Mouse (Mus musculus) MEL (cell line): ENCODE data around the gene Nuak2. TPM values are rescaled to one million over a fixed set of nuclear protein-coding genes. Genes with fewer than 3 reads are reported as not detected.

Experiments
- DNase-seq: peaks from one replicate; pipeline ENCODE4 v3.0.0; 2011; ENCODE audit warnings: low read depth, low spot score
- H3K27ac ChIP-seq: 2 replicates; pipeline ENCODE4 v1.5.1; 2012; ENCODE audit warnings: low read depth, mild to moderate bottlenecking, control low read depth, low read length, moderate library complexity; ENCODE audit not compliant: control insufficient read depth
- H3K27me3 ChIP-seq, 2 experiments: fragments of 150-350 bp in 1 of 2; sonication (generic) in 1 of 2; 2 replicates each; pipeline ENCODE4 v1.6.1; 2012; ENCODE audit warnings: low read length in 2 of 2, mild to moderate bottlenecking in 2 of 2, improper control_type of control experiment in 1 of 2, moderate library complexity in 1 of 2; ENCODE audit not compliant: insufficient read depth in 2 of 2, control insufficient read depth in 1 of 2
- H3K36me3 ChIP-seq, 2 experiments: 2 replicates each; pipeline ENCODE4 v1.6.1; 2012 to 2014; ENCODE audit warnings: low read length in 2 of 2, improper control_type of control experiment in 1 of 2, inconsistent platforms in 1 of 2, mild to moderate bottlenecking in 1 of 2; ENCODE audit not compliant: insufficient read depth in 2 of 2, control insufficient read depth in 1 of 2
- H3K4me1 ChIP-seq, 2 experiments: fragments of 150-350 bp in 1 of 2; sonication (generic) in 1 of 2; 2 replicates each; pipeline ENCODE4 v1.6.1; 2012; ENCODE audit warnings: low read length in 2 of 2, improper control_type of control experiment in 1 of 2, mild to moderate bottlenecking in 1 of 2; ENCODE audit not compliant: insufficient read depth in 2 of 2, control insufficient read depth in 1 of 2
- H3K4me3 ChIP-seq, 2 experiments: fragments of 150-350 bp in 1 of 2; sonication (generic) in 1 of 2; 2 replicates each; pipeline ENCODE4 v1.5.1; 2012; ENCODE audit warnings: low read depth in 2 of 2, low read length in 2 of 2, mild to moderate bottlenecking in 2 of 2, moderate library complexity in 2 of 2, control low read depth in 1 of 2, improper control_type of control experiment in 1 of 2; ENCODE audit not compliant: control insufficient read depth in 1 of 2, insufficient read depth in 1 of 2
- H3K79me2 ChIP-seq: 2 replicates; pipeline ENCODE4 v1.6.1; 2012; ENCODE audit warnings: mild to moderate bottlenecking, low read length, moderate library complexity; ENCODE audit not compliant: control insufficient read depth, poor library complexity, insufficient read depth
- H3K9ac ChIP-seq: 2 replicates; pipeline ENCODE4 v1.6.1; 2012; ENCODE audit warnings: low read depth, mild to moderate bottlenecking, control low read depth, low read length, moderate library complexity; ENCODE audit not compliant: control insufficient read depth, poor library complexity, severe bottlenecking
- H3K9me3 ChIP-seq: fragments of 150-350 bp; sonication (generic); replicated peaks from 2 replicates; pipeline ENCODE4 v1.6.1; 2012; ENCODE audit warnings: mild to moderate bottlenecking, low read length, improper control_type of control experiment, moderate library complexity; ENCODE audit not compliant: insufficient read depth
- CHD1 ChIP-seq: IDR thresholded peaks from 2 replicates; pipeline ENCODE4 v1.6.1; 2012; ENCODE audit warnings: low read depth, mild to moderate bottlenecking, inconsistent platforms, low read length, improper control_type of control experiment
- CHD2 ChIP-seq: IDR thresholded peaks from 2 replicates; pipeline ENCODE4 v1.6.1; 2011; ENCODE audit warnings: low read length, improper control_type of control experiment
- CTCF ChIP-seq, 3 experiments: IDR thresholded peaks in 2 of 3; conservative IDR thresholded peaks in 1 of 3; 2 replicates each; pipeline ENCODE4 v1.5.1; 2011 to 2012; ENCODE audit warnings: low read length in 3 of 3, low read depth in 2 of 3, mild to moderate bottlenecking in 2 of 3, improper control_type of control experiment in 1 of 3, inconsistent platforms in 1 of 3, mixed read lengths in 1 of 3, moderate library complexity in 1 of 3; ENCODE audit not compliant: control insufficient read depth in 1 of 3, insufficient read depth in 1 of 3, poor library complexity in 1 of 3, severe bottlenecking in 1 of 3
- E2F4 ChIP-seq: IDR thresholded peaks from 2 replicates; pipeline ENCODE4 v1.6.1; 2011; ENCODE audit warnings: low read depth, low read length, improper control_type of control experiment, borderline replicate concordance
- ELF1 ChIP-seq: IDR thresholded peaks from 2 replicates; pipeline ENCODE4 v1.6.1; 2014; ENCODE audit warnings: low read depth, mild to moderate bottlenecking, inconsistent platforms, low read length, improper control_type of control experiment, moderate library complexity
- EP300 ChIP-seq, 2 experiments: IDR thresholded peaks; 2 replicates each; pipeline ENCODE4 v1.6.1; 2011; ENCODE audit warnings: improper control_type of control experiment in 2 of 2, low read length in 2 of 2, low read depth in 1 of 2, mild to moderate bottlenecking in 1 of 2
- ETS1 ChIP-seq: IDR thresholded peaks from 2 replicates; pipeline ENCODE4 v1.6.1; 2012; ENCODE audit warnings: low read depth, mild to moderate bottlenecking, inconsistent platforms, low read length, improper control_type of control experiment, moderate library complexity
- GABPA ChIP-seq: IDR thresholded peaks from 2 replicates; pipeline ENCODE4 v1.6.1; 2012; ENCODE audit warnings: low read depth, mild to moderate bottlenecking, inconsistent platforms, low read length, improper control_type of control experiment, moderate library complexity
- HCFC1 ChIP-seq: IDR thresholded peaks from 2 replicates; pipeline ENCODE4 v1.6.1; 2012; ENCODE audit warnings: low read depth, mild to moderate bottlenecking, inconsistent platforms, low read length, improper control_type of control experiment, moderate library complexity
- KAT2A ChIP-seq: conservative IDR thresholded peaks from 2 replicates; pipeline ENCODE4 v1.6.1; 2012; ENCODE audit warnings: low read depth, low read length, improper control_type of control experiment, inconsistent platforms
- MAX ChIP-seq: IDR thresholded peaks from 2 replicates; pipeline ENCODE4 v1.6.1; 2011; ENCODE audit warnings: low read length, improper control_type of control experiment
- MEF2A ChIP-seq: IDR thresholded peaks from 2 replicates; pipeline ENCODE4 v1.6.1; 2014; ENCODE audit warnings: low read depth, mild to moderate bottlenecking, inconsistent platforms, low read length, improper control_type of control experiment; ENCODE audit not compliant: poor library complexity, insufficient replicate concordance, severe bottlenecking; ENCODE audit errors: extremely low read depth
- MXI1 ChIP-seq: IDR thresholded peaks from 2 replicates; pipeline ENCODE4 v1.6.1; 2011; ENCODE audit warnings: mild to moderate bottlenecking, low read depth, low read length, improper control_type of control experiment
- MYC ChIP-seq: IDR thresholded peaks from 2 replicates; pipeline ENCODE4 v1.6.1; 2011; ENCODE audit warnings: low read depth, mild to moderate bottlenecking, low read length, improper control_type of control experiment, moderate library complexity
- NELFE ChIP-seq: IDR thresholded peaks from 2 replicates; pipeline ENCODE4 v1.6.1; 2011; ENCODE audit warnings: low read depth, low read length, improper control_type of control experiment
- NRF1 ChIP-seq: IDR thresholded peaks from 2 replicates; pipeline ENCODE4 v1.6.1; 2014; ENCODE audit warnings: low read depth, mild to moderate bottlenecking, inconsistent platforms, low read length, improper control_type of control experiment, moderate library complexity; ENCODE audit not compliant: poor library complexity, insufficient read depth, severe bottlenecking
- POLR2A ChIP-seq, 2 experiments: IDR thresholded peaks; 2 replicates each; pipeline ENCODE4 v1.6.1; 2011 to 2012; ENCODE audit warnings: low read length in 2 of 2, mild to moderate bottlenecking in 2 of 2, control low read depth in 1 of 2, improper control_type of control experiment in 1 of 2, low read depth in 1 of 2, moderate library complexity in 1 of 2; ENCODE audit not compliant: control insufficient read depth in 1 of 2, insufficient read depth in 1 of 2, poor library complexity in 1 of 2
- POLR2AphosphoS2 ChIP-seq: IDR thresholded peaks from 2 replicates; pipeline ENCODE4 v1.6.1; 2011; ENCODE audit warnings: low read length, improper control_type of control experiment
- POLR2AphosphoS5 ChIP-seq: IDR thresholded peaks from 2 replicates; pipeline ENCODE4 v1.6.1; 2012; ENCODE audit warnings: low read depth, borderline replicate concordance, mild to moderate bottlenecking, inconsistent platforms, low read length, moderate library complexity, mixed read lengths
- RAD21 ChIP-seq: IDR thresholded peaks from 2 replicates; pipeline ENCODE4 v1.6.1; 2011; ENCODE audit warnings: mild to moderate bottlenecking, low read depth, low read length, improper control_type of control experiment
- RCOR1 ChIP-seq: IDR thresholded peaks from 2 replicates; pipeline ENCODE4 v1.6.1; 2012; ENCODE audit warnings: low read depth, mild to moderate bottlenecking, inconsistent platforms, low read length, improper control_type of control experiment
- SIN3A ChIP-seq: IDR thresholded peaks from 2 replicates; pipeline ENCODE4 v1.6.1; 2012; ENCODE audit warnings: low read length, improper control_type of control experiment, inconsistent platforms
- TAL1 ChIP-seq: IDR thresholded peaks from 2 replicates; pipeline ENCODE4 v1.6.1; 2012; ENCODE audit warnings: mild to moderate bottlenecking, inconsistent platforms, low read length, moderate library complexity, mixed read lengths
- TBP ChIP-seq: IDR thresholded peaks from 2 replicates; pipeline ENCODE4 v1.8.0; 2011; ENCODE audit warnings: low read depth, low read length, improper control_type of control experiment
- UBTF ChIP-seq: IDR thresholded peaks from 2 replicates; pipeline ENCODE4 v1.6.1; 2012; ENCODE audit warnings: low read depth, mild to moderate bottlenecking, inconsistent platforms, low read length, improper control_type of control experiment, moderate library complexity, borderline replicate concordance; ENCODE audit not compliant: insufficient read depth
- USF2 ChIP-seq, 2 experiments: IDR thresholded peaks; 2 replicates each; pipeline ENCODE4 v1.6.1; 2011 to 2012; ENCODE audit warnings: improper control_type of control experiment in 2 of 2, low read length in 2 of 2, borderline replicate concordance in 1 of 2, inconsistent platforms in 1 of 2, low read depth in 1 of 2, mild to moderate bottlenecking in 1 of 2; ENCODE audit not compliant: insufficient read depth in 1 of 2
- ZKSCAN1 ChIP-seq: IDR thresholded peaks from 2 replicates; pipeline ENCODE4 v1.6.1; 2012; ENCODE audit warnings: low read depth, mild to moderate bottlenecking, inconsistent platforms, low read length, improper control_type of control experiment, moderate library complexity
- ZMIZ1 ChIP-seq: IDR thresholded peaks from 2 replicates; pipeline ENCODE4 v1.6.1; 2012; ENCODE audit warnings: low read depth, mild to moderate bottlenecking, inconsistent platforms, low read length, improper control_type of control experiment, moderate library complexity
- polyA plus RNA-seq, 2 experiments: library from polyadenylated mRNA; stranded (reverse) in 1 of 2; unstranded in 1 of 2; fragments of >175 nt in 1 of 2; fragments of >200 nt in 1 of 2; gene quantifications; 2 replicates each; pipeline versions ENCODE4 v1.2.1 to v1.2.4; 2012; ENCODE audit warnings: low replicate concordance in 2 of 2, low read depth in 1 of 2; ENCODE audit not compliant: insufficient read length in 2 of 2, insufficient read depth in 1 of 2, missing spikeins in 1 of 2
- total RNA-seq: library from RNA; depleted of rRNA; stranded (reverse); fragments of 300-350 nt; gene quantifications from 2 replicates; pipeline ENCODE4 v1.2.3, GENCODE M21; 2012

The Nuak2 gene
- total and polyA plus RNA-seq, 3 experiments: 3.0 to 3.2 TPM; not detected in 1

DNA sequence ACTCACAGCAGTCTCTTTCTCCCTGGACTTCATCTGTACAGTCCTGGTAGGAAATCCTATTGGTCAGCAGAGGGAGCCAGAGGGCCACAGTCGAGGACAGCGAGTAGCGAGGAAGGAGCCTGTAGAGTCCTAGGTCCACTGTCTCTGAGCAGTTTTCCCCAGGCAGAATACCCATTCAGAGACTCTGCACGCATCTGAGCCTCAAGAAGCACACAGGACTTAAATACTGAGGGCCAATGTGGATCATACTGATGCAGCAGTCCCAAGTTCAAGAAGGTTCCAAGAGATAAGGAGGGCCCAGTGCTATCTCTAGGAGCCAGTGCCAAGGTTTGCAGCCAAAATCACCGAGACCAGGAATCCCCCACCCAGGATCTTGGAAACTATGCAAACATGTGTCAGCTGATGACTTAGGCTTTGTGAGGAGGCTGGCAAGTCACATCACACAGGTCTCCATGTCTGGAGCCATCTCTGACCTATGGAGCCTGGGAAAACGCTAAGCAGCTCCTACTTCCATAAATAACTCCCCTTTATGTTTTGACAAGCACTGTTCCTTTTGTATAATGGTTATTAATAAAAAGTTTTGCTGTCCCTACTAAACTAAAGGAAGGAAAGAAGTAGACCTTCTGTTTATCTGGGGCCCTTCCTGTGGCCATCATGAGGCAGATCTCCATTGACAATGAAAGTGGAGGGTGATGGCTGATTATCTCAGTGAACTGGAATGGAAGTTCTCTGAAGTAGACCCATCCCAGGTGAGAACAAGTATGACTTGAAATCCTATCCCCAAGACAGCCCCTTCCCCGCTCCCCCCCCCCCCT is 52.0 kb downstream of the Nuak2 start (continued):
- TF ChIP-seq CTCF (IDR thresholded peaks at IDR 0.05 in 2 of 3, conservative IDR thresholded peaks at IDR 0.05 in 1 of 3; ENCODE audit: control insufficient read depth in 1 of 3, insufficient read depth in 1 of 3, low read depth in 2 of 3, low read length in 3 of 3, poor library complexity in 1 of 3, severe bottlenecking in 1 of 3) (peak; percentile 62 to 92 (median 78)), TBP (0 out of 2 replicates have a peak, but pooled peaks have one; percentile 43), ELF1 (peak; percentile 49; the same call in 1 of the 2 replicates), E2F4 (no peak), ZMIZ1 (peak; percentile 77; the same call in 1 of the 2 replicates), USF2 (IDR thresholded peaks at IDR 0.05; ENCODE audit: borderline replicate concordance in 1 of 2, insufficient read depth in 1 of 2, low read depth in 1 of 2, low read length in 2 of 2) (no peak), UBTF (no peak), MAX (peak; percentile 73; the same call in 1 of the 2 replicates), KAT2A (no peak; the same call in 1 of the 2 replicates), CHD2 (peak; percentile 60), MEF2A (no peak), EP300 (IDR thresholded peaks at IDR 0.05; ENCODE audit: low read depth in 1 of 2, low read length in 2 of 2) (peak; percentile 100), NRF1 (peak; percentile 31; the same call in 1 of the 2 replicates), ZKSCAN1 (no peak), TAL1 (peak; percentile 100), POLR2A (IDR thresholded peaks at IDR 0.05; ENCODE audit: control insufficient read depth in 1 of 2, insufficient read depth in 1 of 2, low read depth in 1 of 2, low read length in 2 of 2, poor library complexity in 1 of 2) (no peak), RCOR1 (peak; percentile 99), GABPA (no peak)

DNA sequence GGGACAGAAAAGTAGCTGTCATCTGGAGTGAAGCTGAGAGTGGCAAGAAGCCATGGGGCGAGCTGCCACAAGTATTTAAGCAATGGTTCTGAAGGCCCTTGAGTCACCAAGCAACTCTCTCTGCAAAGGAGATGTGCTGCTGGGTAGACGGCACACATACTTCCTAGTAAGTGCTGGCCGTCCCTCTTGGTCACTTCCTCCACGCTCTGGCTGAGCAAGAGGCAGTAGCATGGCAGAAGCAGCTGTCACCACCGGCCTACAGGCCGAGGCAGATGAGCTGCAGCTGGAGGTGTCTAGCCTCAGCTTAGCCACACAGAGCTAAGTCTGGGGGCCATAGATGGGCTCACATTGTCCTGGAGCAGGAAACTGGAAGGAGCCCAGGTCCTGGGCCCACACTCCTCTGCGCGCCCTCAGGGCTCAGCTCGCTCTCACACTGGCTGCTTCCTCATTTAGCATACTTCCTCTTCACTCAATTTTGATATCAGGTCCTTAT is 54.8 kb downstream of the Nuak2 start:
- no peaks in the 10 kb centered on the region for H3K9me3 ChIP-seq
- peak; percentile 85 for DNase-seq
- no peak overlapping the region for H3K4me3 ChIP-seq
- peaks cover 0 to 37% of the 10 kb centered on the region in 2 experiments; a peak in 2 of 4 replicates for H3K36me3 ChIP-seq
- TF ChIP-seq RAD21: no peak
- TF ChIP-seq GABPA: no peak
- TF ChIP-seq MYC: no peak
- no peak for TF ChIP-seq ZKSCAN1
- TF ChIP-seq POLR2AphosphoS5: no peak
- TF ChIP-seq EP300 (IDR thresholded peaks at IDR 0.05; ENCODE audit: low read depth in 1 of 2, low read length in 2 of 2): peak in 1 of 2 experiments; percentile 63; a peak in 2 of 4 replicates
- TF ChIP-seq TAL1: 0 out of 2 replicates have a peak, but pooled peaks have one; percentile 7
- 0 out of 2 replicates have a peak, but pooled peaks have one; percentile 22 for TF ChIP-seq TBP
- no peak for TF ChIP-seq CHD1
- peak; percentile 57 for TF ChIP-seq ELF1
- 0 out of 2 replicates have a peak, but pooled peaks have one; percentile 5 for TF ChIP-seq ETS1
- TF ChIP-seq SIN3A: 0 out of 2 replicates have a peak, but pooled peaks have one; percentile 48
- peak; percentile 18; the same call in 1 of the 2 replicates for TF ChIP-seq NELFE
- TF ChIP-seq POLR2AphosphoS2: no peak
- 0 out of 2 replicates have a peak, but pooled peaks have one; percentile 37 for TF ChIP-seq RCOR1
- TF ChIP-seq MXI1: no peak
- TF ChIP-seq MAX: 0 out of 2 replicates have a peak, but pooled peaks have one; percentile 36
- peak in 1 of 2 experiments; percentile 29; a peak in 1 of 4 replicates for TF ChIP-seq POLR2A (IDR thresholded peaks at IDR 0.05; ENCODE audit: control insufficient read depth in 1 of 2, insufficient read depth in 1 of 2, low read depth in 1 of 2, low read length in 2 of 2, poor library complexity in 1 of 2)
- 0 out of 2 replicates have a peak, but pooled peaks have one; percentile 59 for TF ChIP-seq E2F4
- peak; percentile 36; the same call in 1 of the 2 replicates for TF ChIP-seq HCFC1
- peak overlapping the region; percentile 56 for H3K9ac ChIP-seq
- H3K4me1 ChIP-seq: peaks cover 16 to 50% of the 10 kb centered on the region in 2 experiments
- H3K27ac ChIP-seq: peak overlapping the region; percentile 77
- no peaks in the 10 kb centered on the region for H3K79me2 ChIP-seq
- no peaks in the 10 kb centered on the region for H3K27me3 ChIP-seq
